Mouse (Mus musculus) left cerebral cortex, adult 8-10 months (tissue): ENCODE results near the gene Marveld2. TPM values are rescaled to one million over a fixed set of nuclear protein-coding genes. Genes with fewer than 3 reads are reported as not detected.
A peak's percentile ranks its signal among the peaks of the same experiment; 100 is the strongest.

Experiments used
- DNase-seq, 2 experiments: peaks; one replicate each; pipeline ENCODE4 v3.0.0; 2022; ENCODE audit warnings: low spot score in 2 of 2
- total RNA-seq, 4 experiments: library from RNA; stranded (reverse); gene quantifications; 2 replicates each; pipeline ENCODE4 v1.2.4; 2022

Gene Marveld2
- total RNA-seq, 4 experiments from 2014 or later, result 0.57 to 1.8 (median 1.5) TPM

DNA sequence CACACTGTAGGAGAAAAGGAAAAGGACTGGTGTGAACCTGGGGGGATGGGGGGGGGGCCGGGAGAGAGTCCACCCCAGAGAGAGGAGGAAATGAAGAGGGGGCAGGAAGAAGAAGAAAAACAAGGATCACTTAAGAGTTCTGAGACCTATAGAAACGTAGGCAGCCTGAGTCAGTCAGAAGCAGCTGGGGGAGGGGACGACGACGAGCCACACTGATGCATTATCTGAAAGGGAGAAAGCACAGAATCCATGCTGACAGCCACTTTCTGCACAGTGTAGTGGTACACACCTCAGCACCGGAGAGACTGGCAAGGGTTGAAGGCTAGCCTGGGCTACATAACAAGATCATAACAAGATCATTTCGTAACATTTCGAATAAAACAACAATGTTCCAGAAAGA lies 15.7 kb downstream of the Marveld2 start:
- DNase-seq, result no peak

GRCm38 (mm10) chr13:100600317-100600716 lies 16.5 kb downstream of the Marveld2 start:
- no peak for DNase-seq

DNA sequence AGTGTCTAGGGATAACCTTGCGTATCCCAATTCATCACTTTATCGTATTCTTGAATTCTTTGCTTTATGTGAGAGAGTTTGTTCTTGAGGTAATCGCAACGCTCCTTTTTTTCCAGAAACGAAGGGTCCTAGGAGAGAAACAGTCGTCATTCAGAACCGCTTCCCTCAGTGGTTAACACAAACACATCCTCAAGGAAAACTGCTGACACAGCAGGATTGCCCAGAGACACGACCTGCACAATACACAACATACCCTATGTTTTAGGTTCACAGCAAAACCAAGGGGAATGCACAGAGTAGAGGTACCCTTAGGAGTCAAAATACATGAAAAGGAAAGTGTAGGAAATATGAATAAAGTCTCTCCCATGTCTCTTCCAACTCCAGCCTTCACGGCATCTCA lies 19.5 kb downstream of the Marveld2 start:
- no peak for DNase-seq

- DNase-seq, result no peak
These were observed 21.3 kb downstream of the Marveld2 start for GRCm38 (mm10) chr13:100595552-100595885.

- DNase-seq, result no peak
These were observed 21.8 kb downstream of the Marveld2 start for GRCm38 (mm10) chr13:100594838-100595551.

GRCm38 (mm10) chr13:100594041-100594792 lies 22.6 kb downstream of the Marveld2 start:
- DNase-seq, result peak in 1 of 2 experiments; percentile 17

DNA sequence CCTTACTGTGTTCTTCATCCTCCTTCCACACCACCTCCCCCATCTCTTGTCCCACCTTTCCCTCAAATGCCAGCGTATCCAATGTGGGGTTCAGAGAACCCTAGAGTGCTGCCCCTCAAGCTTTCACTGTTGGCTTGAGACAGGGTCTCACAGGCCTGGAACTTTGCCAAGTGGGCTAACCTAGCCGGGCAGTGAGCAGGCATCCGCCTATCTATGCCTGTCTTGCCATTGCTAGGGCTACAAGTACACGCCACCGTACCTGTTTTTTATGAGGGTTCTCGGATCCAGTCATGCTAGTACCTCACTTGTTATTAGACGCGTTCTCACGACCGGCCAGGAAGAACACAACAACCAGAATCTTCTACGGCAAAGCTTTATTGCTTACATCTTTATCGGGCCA lies 28.1 kb downstream of the Marveld2 start:
- no peak for DNase-seq

GRCm38 (mm10) chr13:100582144-100582543 lies 34.6 kb downstream of the Marveld2 start:
- no peak for DNase-seq

- no peak for DNase-seq
These were observed 35.1 kb downstream of the Marveld2 start for GRCm38 (mm10) chr13:100581701-100582100.

- no peak for DNase-seq
These were observed 36.8 kb downstream of the Marveld2 start for GRCm38 (mm10) chr13:100579951-100580350.

DNA sequence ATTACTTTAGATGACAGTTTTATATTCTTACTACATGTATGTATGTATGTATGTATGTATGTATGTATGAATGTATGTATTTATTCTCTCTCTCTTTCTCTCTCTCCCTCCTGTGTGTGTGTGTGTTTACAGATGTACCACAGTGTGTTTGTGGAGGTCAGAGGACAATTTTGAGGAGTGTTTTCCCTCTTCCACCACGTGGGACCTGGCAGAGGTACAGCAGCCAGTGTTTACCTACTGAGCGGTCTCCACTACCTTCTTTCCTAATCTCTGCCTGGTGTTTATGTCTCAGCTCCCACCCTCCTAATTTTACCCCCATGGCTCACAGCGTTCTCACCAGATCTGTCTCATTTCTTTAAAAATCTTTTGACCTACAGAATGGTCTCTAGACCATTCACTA lies 37.6 kb downstream of the Marveld2 start:
- no peak for DNase-seq

DNA sequence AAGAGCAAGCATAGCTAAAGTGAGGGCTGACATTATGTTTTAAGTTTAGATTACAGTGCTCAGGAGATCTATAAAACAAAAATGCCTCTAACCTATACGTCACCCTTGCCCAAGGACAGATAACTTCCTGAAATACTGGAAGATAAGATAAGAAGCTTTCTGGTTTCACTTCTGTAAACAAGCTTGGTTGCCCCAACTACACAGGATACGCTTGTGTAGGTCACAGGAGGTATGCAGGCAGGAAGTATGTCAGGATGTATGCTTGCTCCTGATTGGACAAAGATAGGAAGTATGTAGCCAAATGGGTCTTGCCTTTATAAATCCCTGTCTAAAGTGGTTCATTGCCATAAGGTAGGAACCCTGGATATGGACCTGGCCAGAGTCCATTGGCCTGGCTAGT lies 40.8 kb downstream of the Marveld2 start:
- no peak for DNase-seq

DNA sequence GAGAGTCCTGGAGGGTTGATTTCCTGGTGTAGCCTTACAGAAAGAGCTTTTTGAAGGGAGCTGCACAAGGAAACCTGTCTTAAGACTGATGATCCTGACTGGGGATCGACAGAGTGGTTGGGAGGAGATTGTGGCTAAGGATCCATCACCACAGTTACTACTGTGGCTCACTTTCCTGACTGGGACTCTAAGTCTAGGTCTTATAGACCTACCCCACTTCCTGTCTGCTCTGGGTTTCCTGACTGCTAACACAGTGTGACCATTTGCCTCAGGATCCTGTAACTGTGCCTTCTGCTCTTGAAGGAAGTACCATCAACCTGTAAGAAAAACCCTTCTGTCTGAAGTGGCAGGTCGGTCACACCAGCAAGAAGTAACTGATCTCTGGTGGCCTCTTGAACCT lies 46.1 kb downstream of the Marveld2 start:
- no peak for DNase-seq

DNA sequence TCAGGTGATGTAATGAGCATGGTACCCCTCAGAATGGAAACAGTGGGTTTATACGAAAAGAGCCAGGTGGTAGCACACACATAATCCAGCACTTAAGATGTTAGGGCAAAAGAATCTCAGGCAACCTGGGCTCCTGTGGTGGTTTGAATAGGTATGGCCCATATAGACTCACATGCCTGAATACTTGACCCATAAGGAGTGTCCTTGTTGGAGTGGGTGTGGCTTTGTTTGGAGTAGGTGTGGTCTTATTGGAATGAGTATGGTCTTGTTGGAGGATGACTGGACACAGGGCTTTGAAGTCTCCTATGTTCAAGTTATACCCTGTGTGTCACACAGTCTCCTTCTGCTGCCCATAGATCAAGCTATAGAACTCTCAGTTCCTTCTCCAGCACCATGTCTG lies 48.4 kb downstream of the Marveld2 start:
- DNase-seq, result no peak

- no peak for DNase-seq
These were observed 57.3 kb downstream of the Marveld2 start for GRCm38 (mm10) chr13:100559449-100559848.

DNA sequence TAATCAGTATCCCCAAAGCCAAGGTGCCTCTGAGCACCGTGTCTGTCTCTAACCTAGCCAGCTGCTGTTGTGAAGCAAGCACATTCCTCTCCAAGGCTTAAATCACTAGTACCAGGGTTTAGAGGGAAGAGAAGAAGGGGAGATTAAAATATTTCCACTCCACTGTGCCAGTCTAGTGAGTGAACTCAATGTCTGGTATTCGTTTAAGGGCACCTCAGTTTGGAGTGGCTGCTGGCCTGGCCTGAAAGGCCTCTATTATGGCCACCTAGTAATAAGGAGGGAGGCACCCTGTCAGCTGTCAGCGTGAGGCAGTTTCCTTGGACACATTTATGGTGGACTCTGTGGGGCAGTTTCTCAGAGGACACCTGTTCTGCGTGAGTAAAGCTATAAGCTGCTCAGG lies 59.8 kb downstream of the Marveld2 start:
- DNase-seq, result no peak

DNA sequence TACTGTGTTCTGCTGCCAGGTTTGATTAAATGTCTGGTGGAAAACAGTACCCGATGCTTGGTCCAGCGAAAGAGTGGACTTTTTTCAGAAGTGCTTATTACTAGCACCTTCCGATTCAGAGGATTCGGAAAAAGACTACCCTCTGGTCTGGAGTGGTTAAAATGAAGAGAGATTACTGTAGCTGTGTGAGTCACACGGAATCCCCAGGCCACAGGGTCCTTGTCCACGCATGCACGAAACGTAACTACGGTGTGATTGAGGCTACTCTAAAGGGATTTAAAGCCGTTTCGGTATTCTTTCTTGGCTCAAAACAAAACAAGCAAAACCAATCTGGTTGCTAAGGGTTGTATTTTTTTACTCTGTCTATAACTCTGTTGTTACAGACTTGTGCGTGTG lies 63.7 kb downstream of the Marveld2 start:
- no peak for DNase-seq

- DNase-seq, result peak; percentile 2 to 19
These were observed 64.3 kb downstream of the Marveld2 start, which contains the start of gene Ocln for GRCm38 (mm10) chr13:100552369-100553041. Ocln (minus strand) TSS chr13:100552718.

DNA sequence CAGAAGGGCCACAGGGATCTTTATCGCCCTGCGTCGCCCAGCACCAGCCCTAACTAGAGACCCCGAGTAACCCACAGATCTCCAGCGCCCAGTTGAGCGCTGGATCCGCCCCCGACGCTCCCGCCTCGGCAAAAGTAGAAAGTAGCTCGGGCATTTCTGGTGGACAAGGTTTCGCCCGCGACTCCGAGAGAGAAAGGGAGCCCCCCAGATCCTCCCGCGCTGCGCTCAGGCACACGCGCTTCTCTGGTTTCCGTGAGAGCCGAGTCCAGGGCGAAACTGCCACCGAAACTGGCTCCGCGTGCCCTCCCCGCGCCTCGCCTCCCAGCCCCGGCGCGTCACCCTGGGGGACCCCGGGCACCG lies 64.8 kb downstream of the Marveld2 start:
- DNase-seq, result no peak

- peak in 1 of 2 experiments; percentile 8 for DNase-seq
These were observed 65.3 kb downstream of the Marveld2 start for GRCm38 (mm10) chr13:100551371-100552008.

- DNase-seq, result no peak
These were observed 69.5 kb downstream of the Marveld2 start for GRCm38 (mm10) chr13:100547269-100547668.
